Mouse (Mus musculus) intestine, postnatal 0 days (tissue): ENCODE measurements around the gene Gm12794. TPM values are rescaled to one million over a fixed set of nuclear protein-coding genes. Genes with fewer than 3 reads are reported as not detected.
"Not testable (repeated sequence)": the region's sequence is repeated elsewhere in the genome, so short reads cannot be mapped to it uniquely, and the experiment has no call there.

Experiments
- ATAC-seq: fragments of 200-750 bp; cut with Nextera tagmentation; 2 replicates; pipeline ENCODE4 v1.8.0; 2017; ENCODE audit warnings: mild to moderate bottlenecking, moderate TSS enrichment, moderate library complexity
- H3K27ac ChIP-seq: fragments of 300-500 bp; sonication (generic); 2 replicates; pipeline ENCODE4 v1.5.1; 2014; ENCODE audit warnings: mild to moderate bottlenecking, low read depth, low read length, moderate library complexity
- H3K27me3 ChIP-seq: fragments of 300-500 bp; sonication (generic); replicated peaks from 2 replicates; pipeline ENCODE4 v1.6.1; 2014; ENCODE audit warnings: low read length, mixed read lengths; ENCODE audit not compliant: control insufficient read depth, insufficient read depth
- H3K36me3 ChIP-seq: fragments of 300-500 bp; sonication (generic); 2 replicates; pipeline ENCODE4 v1.6.1; 2014; ENCODE audit warnings: mild to moderate bottlenecking, moderate library complexity; ENCODE audit not compliant: control insufficient read depth, insufficient read depth
- H3K4me1 ChIP-seq: fragments of 300-500 bp; sonication (generic); replicated peaks from 2 replicates; pipeline ENCODE4 v1.6.1; 2014; ENCODE audit warnings: antibody characterized with exemption, low read length, mixed read lengths; ENCODE audit not compliant: control insufficient read depth, insufficient read depth
- H3K4me2 ChIP-seq: fragments of 300-500 bp; sonication (generic); replicated peaks from 2 replicates; pipeline ENCODE4 v1.6.1; 2014; ENCODE audit warnings: low read depth, mild to moderate bottlenecking, moderate library complexity
- H3K4me3 ChIP-seq: fragments of 300-500 bp; sonication (generic); 2 replicates; pipeline ENCODE4 v1.5.1; 2014; ENCODE audit warnings: low read depth, low read length
- H3K9ac ChIP-seq: fragments of 300-500 bp; sonication (generic); 2 replicates; pipeline ENCODE4 v1.6.1; 2014; ENCODE audit warnings: mild to moderate bottlenecking, low read depth, low read length
- H3K9me3 ChIP-seq: fragments of 300-500 bp; sonication (generic); 2 replicates; pipeline ENCODE4 v1.6.1; 2016; ENCODE audit warnings: mixed run types; ENCODE audit not compliant: control insufficient read depth
- CTCF ChIP-seq: sonication (generic); IDR thresholded peaks from 2 replicates; pipeline ENCODE4 v1.5.1; 2016; ENCODE audit warnings: low read depth, mild to moderate bottlenecking, control low read depth, antibody characterized with exemption, moderate library complexity
- WGBS: fragments of 180-500 bp; shearing (Covaris S2); extraction: QIAGEN DNeasy Blood & Tissue Kit; methylation state at CpG from one replicate; pipeline ENCODE4 v1.1.7; 2014; 5-methylcytosine and 5-hydroxymethylcytosine counted together
- polyA plus RNA-seq: library from polyadenylated mRNA; unstranded; fragments of >200 nt; fragmentation: Nextera tagmentation; extraction: Ambion mirVana; gene quantifications from 2 replicates; pipeline ENCODE4 v1.2.1, GENCODE M21; 2015

Gene Gm12794
- polyA plus RNA-seq, result not detected in 2 replicates

GRCm38 (mm10) chr4:101940107-101940506, at the start of gene Gm12794:
Gene Gm12794 (plus strand): TSS chr4:101940407.
- not testable (repeated sequence) for H3K4me1 ChIP-seq, H3K27me3 ChIP-seq, H3K4me2 ChIP-seq, H3K27ac ChIP-seq, H3K9me3 ChIP-seq, H3K36me3 ChIP-seq, H3K9ac ChIP-seq, H3K4me3 ChIP-seq, ATAC-seq
- WGBS, result 69% methylated on average over 1 of the region's 2 CpGs

- Histone ChIP-seq H3K4me2 (no peak within 1 kb of the TSS), H3K27me3 (no peaks in the 10 kb centered on the region), H3K9ac (no peak within 1 kb of the TSS), H3K4me1 (no peaks in the 10 kb centered on the region), H3K36me3 (no peaks in the 10 kb centered on the region), H3K27ac (no peak within 1 kb of the TSS), H3K4me3 (no peak within 1 kb of the TSS), H3K9me3 (no peaks in the 10 kb centered on the region)
- TF ChIP-seq CTCF, result no peak
- no peak for ATAC-seq
- WGBS, result 80% methylated on average over 7 of the region's 7 CpGs
These were observed 46.4 kb upstream of the Gm12794 start, which contains the start of gene C130073F10Rik for GRCm38 (mm10) chr4:101893656-101894420. Gene C130073F10Rik (minus strand): TSS chr4:101893789.

- H3K27ac ChIP-seq, H3K4me1 ChIP-seq, H3K9ac ChIP-seq, H3K27me3 ChIP-seq, H3K4me3 ChIP-seq, H3K4me2 ChIP-seq, ATAC-seq, H3K9me3 ChIP-seq, H3K36me3 ChIP-seq: not testable (repeated sequence)
- WGBS, result 97% methylated on average over 1 of the region's 2 CpGs
These were observed 31.4 kb upstream of the Gm12794 start, which contains the start of gene Gm12800 for GRCm38 (mm10) chr4:101908821-101909220. Gene Gm12800 (plus strand): TSS chr4:101909121.

DNA sequence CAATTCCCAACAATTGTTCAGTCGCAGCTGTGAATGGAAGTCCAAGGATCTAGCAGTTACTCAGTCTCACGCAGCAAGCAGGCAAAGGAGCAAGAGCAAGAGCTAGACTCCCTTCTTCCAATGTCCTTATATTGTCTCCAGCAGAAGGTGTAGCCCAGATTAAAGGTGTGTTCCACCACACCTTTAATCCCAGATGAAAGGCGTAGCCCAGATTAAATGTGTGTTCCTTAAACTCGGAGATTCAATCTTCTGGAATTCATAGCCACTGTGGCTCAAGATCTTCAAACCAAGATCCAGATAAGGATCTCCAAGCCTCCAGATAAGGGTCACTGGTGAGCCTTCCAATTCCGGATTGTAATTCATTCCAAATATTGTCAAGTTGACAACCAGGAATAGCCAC, 40.7 kb downstream of the Gm12794 start, which contains the start of gene Gm12790:
TSS of gene Gm12790 (minus strand) at position 101 of the 400 bp plus-strand sequence.
- no CpG with 5 or more reads among the region's 5 CpGs for WGBS
- not testable (repeated sequence) for H3K4me2 ChIP-seq, H3K9me3 ChIP-seq, H3K4me1 ChIP-seq, H3K9ac ChIP-seq, H3K36me3 ChIP-seq, H3K27ac ChIP-seq, H3K27me3 ChIP-seq, H3K4me3 ChIP-seq, ATAC-seq

DNA sequence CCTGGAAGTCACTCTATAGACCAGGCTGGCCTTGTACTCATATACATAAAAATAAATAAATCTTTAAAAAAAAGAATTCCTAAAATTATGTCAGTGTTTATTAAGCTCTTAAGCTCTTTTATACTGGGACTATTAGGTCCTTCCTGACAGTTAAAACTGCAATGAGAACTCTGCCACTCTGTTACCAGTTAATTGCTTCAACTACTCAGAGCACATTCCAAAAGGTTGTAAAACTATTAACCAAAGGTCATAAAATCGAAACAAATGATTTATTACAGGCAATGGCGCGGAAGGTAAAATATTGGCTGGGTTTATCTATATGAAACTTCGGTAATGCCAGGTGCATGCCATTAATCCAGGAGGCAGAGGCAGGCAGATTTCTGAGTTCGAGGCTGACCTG, 45.5 kb downstream of the Gm12794 start:
- 0 out of 2 replicates have a peak, but pooled peaks have one; percentile 28 for ATAC-seq
- 30% methylated on average over 5 of the region's 5 CpGs for WGBS
- H3K36me3 ChIP-seq, result no peaks in the 10 kb centered on the region

GRCm38 (mm10) chr4:101986326-101986725, 46.1 kb downstream of the Gm12794 start, which contains the start of gene Gm12789:
Gene Gm12789 (plus strand): TSS chr4:101986626.
- not testable (repeated sequence) for H3K27me3 ChIP-seq, ATAC-seq, H3K9ac ChIP-seq, H3K27ac ChIP-seq, H3K4me3 ChIP-seq, H3K9me3 ChIP-seq, H3K4me1 ChIP-seq, H3K36me3 ChIP-seq, H3K4me2 ChIP-seq
- 85% methylated on average over 2 of the region's 2 CpGs for WGBS

More for the DNA sequence above, 45.5 kb downstream of the Gm12794 start:
- Histone ChIP-seq H3K4me3 (no peak overlapping the region), H3K9ac (no peak overlapping the region), H3K27ac (no peak overlapping the region), H3K27me3 (no peaks in the 10 kb centered on the region), H3K4me2 (no peak overlapping the region), H3K4me1 (no peaks in the 10 kb centered on the region), H3K9me3 (no peaks in the 10 kb centered on the region)
- no peak for TF ChIP-seq CTCF

Other genes with a start within 250 kb of the Gm12794 start
- gene Lepr, start 223.0 kb upstream of the Gm12794 start, polyA plus RNA-seq, result 1.9 TPM in 2 replicates
- gene B020004J07Rik, start 96.4 kb upstream of the Gm12794 start, polyA plus RNA-seq, result not detected in 2 replicates
- not detected in 2 replicates for gene C130073F10Rik, start 46.6 kb upstream of the Gm12794 start, polyA plus RNA-seq
- not detected in 2 replicates for gene Gm12800, start 31.3 kb upstream of the Gm12794 start, polyA plus RNA-seq
- gene Gm12790, start 40.6 kb downstream of the Gm12794 start, polyA plus RNA-seq, result not detected in 2 replicates
- gene Gm12789, start 46.2 kb downstream of the Gm12794 start, polyA plus RNA-seq, result not detected in 2 replicates
- gene Pde4b, start 147.1 kb downstream of the Gm12794 start, polyA plus RNA-seq, result 6.9 and 8.5 TPM in 2 replicates